Mouse (Mus musculus): Measurements from ENCODE around the gene Cd151. TPM values are rescaled to one million over a fixed set of nuclear protein-coding genes. Genes with fewer than 3 reads are reported as not detected.
A peak's percentile ranks its signal among the peaks of the same experiment; 100 is the strongest.
"Not testable (repeated sequence)": the region's sequence is repeated elsewhere in the genome, so short reads cannot be mapped to it uniquely, and the experiment has no call there.

Gene Cd151
- polyA plus RNA-seq, 1 experiment: 89.5 TPM

- H3K27me3 ChIP-seq (ENCODE audit: control insufficient read depth, insufficient read depth, low read length): no peaks in the 10 kb centered on the region
- H3K4me3 ChIP-seq (ENCODE audit: extremely low read depth, insufficient read depth, insufficient read length): no peak overlapping the region
Measured at GRCm38 (mm10) chr7:141442199-141442598, 25.0 kb upstream of the Cd151 start.

GRCm38 (mm10) chr7:141443081-141443821, 23.9 kb upstream of the Cd151 start:
- Histone ChIP-seq H3K36me3 (ENCODE audit: control insufficient read depth, insufficient read depth, low read length) (no peaks in the 10 kb centered on the region), H3K4me1 (ENCODE audit: control insufficient read depth, insufficient read depth, insufficient read length) (peaks cover 12% of the 10 kb centered on the region; the same call in 1 of the 2 replicates), H3K27me3 (ENCODE audit: control insufficient read depth, insufficient read depth, low read length) (no peaks in the 10 kb centered on the region), H3K4me3 (ENCODE audit: extremely low read depth, insufficient read depth, insufficient read length) (peak overlapping the region; percentile 71), H3K27ac (ENCODE audit: insufficient read depth, low read length) (no peak overlapping the region)
- 18% methylated on average over 12 of the region's 12 CpGs for WGBS
- no peak for DNase-seq (ENCODE audit: low read depth in 1 of 2, low spot score in 2 of 2)
- no peak for TF ChIP-seq POLR2A (IDR thresholded peaks at IDR 0.05; ENCODE audit: low read depth, low read length)
- no peak for TF ChIP-seq CTCF (IDR thresholded peaks at IDR 0.05; ENCODE audit: extremely low read depth, insufficient read depth, insufficient read length, insufficient replicate concordance)

More at GRCm38 (mm10) chr7:141442199-141442598, 25.0 kb upstream of the Cd151 start:
- Histone ChIP-seq H3K4me1 (ENCODE audit: control insufficient read depth, insufficient read depth, insufficient read length) (peaks cover 14% of the 10 kb centered on the region; the same call in 1 of the 2 replicates), H3K36me3 (ENCODE audit: control insufficient read depth, insufficient read depth, low read length) (no peaks in the 10 kb centered on the region), H3K27ac (ENCODE audit: insufficient read depth, low read length) (no peak overlapping the region)
- DNase-seq (ENCODE audit: low read depth in 1 of 2, low spot score in 2 of 2): no peak
- WGBS: 91% methylated on average over 13 of the region's 13 CpGs
- TF ChIP-seq POLR2A (IDR thresholded peaks at IDR 0.05; ENCODE audit: low read depth, low read length): no peak
- TF ChIP-seq CTCF (IDR thresholded peaks at IDR 0.05; ENCODE audit: extremely low read depth, insufficient read depth, insufficient read length, insufficient replicate concordance): no peak

- H3K4me1 ChIP-seq (ENCODE audit: control insufficient read depth, insufficient read depth, insufficient read length): peaks cover 12% of the 10 kb centered on the region; the same call in 1 of the 2 replicates
- H3K4me3 ChIP-seq (ENCODE audit: extremely low read depth, insufficient read depth, insufficient read length): peak within 1 kb of the TSS; percentile 71
- H3K27me3 ChIP-seq (ENCODE audit: control insufficient read depth, insufficient read depth, low read length): no peaks in the 10 kb centered on the region
- no peak within 1 kb of the TSS for H3K27ac ChIP-seq (ENCODE audit: insufficient read depth, low read length)
- peak in 1 of 2 experiments; percentile 30 for DNase-seq (ENCODE audit: low read depth in 1 of 2, low spot score in 2 of 2)
- WGBS: under 1% methylated on average over 25 of the region's 25 CpGs
- TF ChIP-seq CTCF (IDR thresholded peaks at IDR 0.05; ENCODE audit: extremely low read depth, insufficient read depth, insufficient read length, insufficient replicate concordance): no peak
- peak; percentile 21; the same call in 1 of the 2 replicates for TF ChIP-seq POLR2A (IDR thresholded peaks at IDR 0.05; ENCODE audit: low read depth, low read length)
- H3K36me3 ChIP-seq (ENCODE audit: control insufficient read depth, insufficient read depth, low read length): peaks cover 2% of the 10 kb centered on the region; the same call in 1 of the 2 replicates
Measured at GRCm38 (mm10) chr7:141443828-141444237, 23.4 kb upstream of the Cd151 start, which contains the start of gene Pidd1. Gene Pidd1, minus strand, starts transcription at chr7:141444025.

GRCm38 (mm10) chr7:141446374-141446773, 20.8 kb upstream of the Cd151 start:
- not testable (repeated sequence) for H3K4me3 ChIP-seq (ENCODE audit: extremely low read depth, insufficient read depth, insufficient read length); H3K36me3 ChIP-seq (ENCODE audit: control insufficient read depth, insufficient read depth, low read length); DNase-seq (ENCODE audit: low read depth in 1 of 2, low spot score in 2 of 2); H3K27ac ChIP-seq (ENCODE audit: insufficient read depth, low read length); H3K27me3 ChIP-seq (ENCODE audit: control insufficient read depth, insufficient read depth, low read length)
- H3K4me1 ChIP-seq (ENCODE audit: control insufficient read depth, insufficient read depth, insufficient read length): peaks cover 12% of the 10 kb centered on the region; the same call in 1 of the 2 replicates
- 89% methylated on average over 3 of the region's 3 CpGs for WGBS

- H3K4me1 ChIP-seq (ENCODE audit: control insufficient read depth, insufficient read depth, insufficient read length): peaks cover 12% of the 10 kb centered on the region; the same call in 1 of the 2 replicates
- peak; percentile 91 for DNase-seq (ENCODE audit: low read depth in 1 of 2, low spot score in 2 of 2)
- peaks cover 12% of the 10 kb centered on the region for H3K36me3 ChIP-seq (ENCODE audit: control insufficient read depth, insufficient read depth, low read length)
- TF ChIP-seq CTCF (IDR thresholded peaks at IDR 0.05; ENCODE audit: extremely low read depth, insufficient read depth, insufficient read length, insufficient replicate concordance): no peak
- peak; percentile 83 for TF ChIP-seq POLR2A (IDR thresholded peaks at IDR 0.05; ENCODE audit: low read depth, low read length)
- H3K4me3 ChIP-seq (ENCODE audit: extremely low read depth, insufficient read depth, insufficient read length): peak within 1 kb of the TSS; percentile 95
- WGBS: under 1% methylated on average over 63 of the region's 63 CpGs
- H3K27me3 ChIP-seq (ENCODE audit: control insufficient read depth, insufficient read depth, low read length): no peaks in the 10 kb centered on the region
- H3K27ac ChIP-seq (ENCODE audit: insufficient read depth, low read length): peak within 1 kb of the TSS; percentile 95
Measured at GRCm38 (mm10) chr7:141447110-141447991, 19.8 kb upstream of the Cd151 start, which contains the start of gene Rplp2. Gene Rplp2, plus strand, starts transcription at chr7:141447370.

GRCm38 (mm10) chr7:141451928-141452327, 15.3 kb upstream of the Cd151 start:
- H3K27ac ChIP-seq (ENCODE audit: insufficient read depth, low read length): no peak overlapping the region
- no peak for TF ChIP-seq CTCF (IDR thresholded peaks at IDR 0.05; ENCODE audit: extremely low read depth, insufficient read depth, insufficient read length, insufficient replicate concordance)
- no peak for TF ChIP-seq POLR2A (IDR thresholded peaks at IDR 0.05; ENCODE audit: low read depth, low read length)

More at GRCm38 (mm10) chr7:141451928-141452327, 15.3 kb upstream of the Cd151 start:
- H3K27me3 ChIP-seq (ENCODE audit: control insufficient read depth, insufficient read depth, low read length): no peaks in the 10 kb centered on the region
- peaks cover 11% of the 10 kb centered on the region; the same call in 1 of the 2 replicates for H3K4me1 ChIP-seq (ENCODE audit: control insufficient read depth, insufficient read depth, insufficient read length)
- peaks cover 12% of the 10 kb centered on the region for H3K36me3 ChIP-seq (ENCODE audit: control insufficient read depth, insufficient read depth, low read length)
- peak in 1 of 2 experiments; percentile 2 for DNase-seq (ENCODE audit: low read depth in 1 of 2, low spot score in 2 of 2)
- no peak overlapping the region for H3K4me3 ChIP-seq (ENCODE audit: extremely low read depth, insufficient read depth, insufficient read length)

Measured in spleen, adult 2 months (tissue).